Mouse (Mus musculus) kidney, adult 2 months (tissue): ENCODE measurements around the gene Hist1h1d.
"Not testable (repeated sequence)": the region's sequence is repeated elsewhere in the genome, so short reads cannot be mapped to it uniquely, and the experiment has no call there.

Experiments
- CTCF ChIP-seq: fragments of 200-500 bp; conservative IDR thresholded peaks from 2 replicates; pipeline ENCODE4 v1.5.1; 2011; ENCODE audit warnings: low read depth, mild to moderate bottlenecking, control low read depth, low read length, moderate library complexity, mixed read lengths; ENCODE audit not compliant: insufficient read depth, insufficient read length
- POLR2A ChIP-seq: fragments of 200-500 bp; IDR thresholded peaks from one replicate; pipeline ENCODE4 v1.6.1; 2011; ENCODE audit warnings: low read depth, low read length, control low read depth

- not testable (repeated sequence) for TF ChIP-seq CTCF, POLR2A
Observed at GRCm38 (mm10) chr13:23533560-23534367, 19.3 kb upstream of the Hist1h1d start, which contains the start of gene Hist1h2af.
